Mouse (Mus musculus): ENCODE data around the gene Atp6v0d1.
"Not testable (repeated sequence)": the region's sequence is repeated elsewhere in the genome, so short reads cannot be mapped to it uniquely, and the experiment has no call there.

Gene Atp6v0d1

GRCm38 (mm10) chr8:105574741-105575140 lies 8.9 kb upstream of the Atp6v0d1 start:
- DNase-seq (ENCODE audit: extremely low spot score), result no peak

GRCm38 (mm10) chr8:105573427-105573826 lies 7.6 kb upstream of the Atp6v0d1 start:
- DNase-seq (ENCODE audit: extremely low spot score), result no peak

- DNase-seq (ENCODE audit: extremely low spot score), result no peak
Measured at GRCm38 (mm10) chr8:105571810-105572209, 6.0 kb upstream of the Atp6v0d1 start.

GRCm38 (mm10) chr8:105566703-105567595 lies 1.1 kb upstream of the Atp6v0d1 start:
- peak; percentile 8 for DNase-seq (ENCODE audit: extremely low spot score)

GRCm38 (mm10) chr8:105565401-105565881 lies 406 bp downstream of the Atp6v0d1 start:
- DNase-seq (ENCODE audit: extremely low spot score), result no peak

GRCm38 (mm10) chr8:105564573-105565229 lies 1.1 kb downstream of the Atp6v0d1 start:
- not testable (repeated sequence) for DNase-seq (ENCODE audit: extremely low spot score)

GRCm38 (mm10) chr8:105563871-105564270 lies 2.0 kb downstream of the Atp6v0d1 start:
- no peak for DNase-seq (ENCODE audit: extremely low spot score)

GRCm38 (mm10) chr8:105562863-105563262 lies 3.0 kb downstream of the Atp6v0d1 start:
- no peak for DNase-seq (ENCODE audit: extremely low spot score)

GRCm38 (mm10) chr8:105555230-105555629 lies 10.6 kb downstream of the Atp6v0d1 start:
- DNase-seq (ENCODE audit: extremely low spot score), result no peak

GRCm38 (mm10) chr8:105554087-105554486 lies 11.8 kb downstream of the Atp6v0d1 start:
- peak; percentile 65 for DNase-seq (ENCODE audit: extremely low spot score)

- no peak for DNase-seq (ENCODE audit: extremely low spot score)
Measured at GRCm38 (mm10) chr8:105552824-105553223, 13.0 kb downstream of the Atp6v0d1 start.

GRCm38 (mm10) chr8:105552032-105552431 lies 13.8 kb downstream of the Atp6v0d1 start:
- no peak for DNase-seq (ENCODE audit: extremely low spot score)

GRCm38 (mm10) chr8:105550083-105550482 lies 15.8 kb downstream of the Atp6v0d1 start:
- DNase-seq (ENCODE audit: extremely low spot score), result no peak

- DNase-seq (ENCODE audit: extremely low spot score), result no peak
Measured at GRCm38 (mm10) chr8:105549506-105549905, 16.3 kb downstream of the Atp6v0d1 start.

GRCm38 (mm10) chr8:105546384-105547350 lies 19.2 kb downstream of the Atp6v0d1 start:
- no peak for DNase-seq (ENCODE audit: extremely low spot score)

GRCm38 (mm10) chr8:105545249-105545648 lies 20.6 kb downstream of the Atp6v0d1 start:
- DNase-seq (ENCODE audit: extremely low spot score), result no peak

GRCm38 (mm10) chr8:105544544-105545205 lies 21.2 kb downstream of the Atp6v0d1 start:
- no peak for DNase-seq (ENCODE audit: extremely low spot score)

- no peak for DNase-seq (ENCODE audit: extremely low spot score)
Measured at GRCm38 (mm10) chr8:105543703-105544102, 22.1 kb downstream of the Atp6v0d1 start.

GRCm38 (mm10) chr8:105542808-105543207 lies 23.0 kb downstream of the Atp6v0d1 start:
- no peak for DNase-seq (ENCODE audit: extremely low spot score)

- DNase-seq (ENCODE audit: extremely low spot score), result no peak
Measured at GRCm38 (mm10) chr8:105542032-105542656, 23.7 kb downstream of the Atp6v0d1 start.

- DNase-seq (ENCODE audit: extremely low spot score), result no peak
Measured at GRCm38 (mm10) chr8:105538940-105539339, 26.9 kb downstream of the Atp6v0d1 start.

Measured in embryo, embryonic 9.5 days (tissue).